Comparison of ENCODE assay signal across 20 mouse cellular contexts in genomic region chr13:54186394-54186793, GRCm38 (mm10). TPM values are rescaled to one million over a fixed set of nuclear protein-coding genes. Genes with fewer than 3 reads are reported as not detected.
DNase-seq lines count a peak whose midpoint lies in the region; ATAC-seq and TF ChIP-seq lines count a peak whose summit lies in the region.
"Had no signal": no experiment of that assay in that cellular context is flagged by ENCODE, and none has a peak within 500 bp of the region (broad histone marks: within the 10 kb centered on the region; RNA-seq: fewer than 3 reads in every experiment).

No protein-coding gene starts in this region.

- intact Hi-C loops in left cerebral cortex, postnatal 4 days (cut with DNase I): no loop called here

- peak; percentile 88 for DNase-seq in 416B (ENCODE audit: low read depth)
- no peak for DNase-seq in left cerebral cortex, adult 11 months (ENCODE audit: low spot score)
- no peak for DNase-seq in left cerebral cortex, postnatal 4 days
- no peak for DNase-seq in urinary bladder, postnatal 14 days (ENCODE audit: low spot score)
- no peak for DNase-seq in spleen, adult 12 weeks (ENCODE audit: low spot score)
- DNase-seq: adrenal gland, postnatal 10 days; cerebellum, adult 11-12 months; cerebellum, adult 9-10 months; cerebellum, postnatal 25 days; gastrocnemius, postnatal 10 days; heart, postnatal 36 days had no signal

- peak; percentile 55 to 73 for ATAC-seq in hematopoietic stem cell, adult 5-6 weeks (replicated peaks in 1 of 2; ENCODE audit: insufficient read depth in 1 of 2, low FRiP score in 2 of 2, low TSS enrichment in 1 of 2, low read depth in 1 of 2, poor library complexity in 2 of 2, severe bottlenecking in 2 of 2)
- peak; percentile 69 for ATAC-seq in megakaryocyte-erythroid progenitor cell, adult 5-6 weeks (replicated peaks; ENCODE audit: low FRiP score, low TSS enrichment, poor library complexity, severe bottlenecking)
- ATAC-seq: forebrain, embryonic 14.5 days; hindbrain, embryonic 16.5 days had no signal

- no peak for TF ChIP-seq CTCF in bone marrow, adult 2 months (IDR thresholded peaks at IDR 0.05; ENCODE audit: control insufficient read depth, insufficient read depth, low read length)

- peak overlapping the region; percentile 60; the same call in 1 of the 2 replicates for H3K27ac ChIP-seq in bone marrow, adult 2 months (ENCODE audit: control insufficient read depth, insufficient read depth, low read depth, low read length, poor library complexity)
- H3K27ac ChIP-seq: embryonic facial prominence, embryonic 10.5 days; forebrain, embryonic 10.5 days; heart, embryonic 13.5 days; hindbrain, embryonic 12.5 days had no signal

- WGBS in bone marrow, adult 2 months: 14% methylated on average over 5 of the region's 5 CpGs

- H3K4me1 ChIP-seq in bone marrow, adult 2 months (ENCODE audit: control insufficient read depth, insufficient read depth, low read length): peaks cover 10% of the 10 kb centered on the region
- H3K4me1 ChIP-seq: embryonic facial prominence, embryonic 10.5 days; forebrain, embryonic 10.5 days; heart, embryonic 13.5 days; hindbrain, embryonic 12.5 days had no signal

- TF ChIP-seq POLR2A in bone marrow, adult 2 months (IDR thresholded peaks at IDR 0.05; ENCODE audit: borderline replicate concordance, control insufficient read depth, low read depth, low read length): no peak

- H3K4me3 ChIP-seq in bone marrow, adult 2 months (replicated peaks; ENCODE audit: control insufficient read depth, low read depth, low read length): no peak overlapping the region
- H3K4me3 ChIP-seq: embryonic facial prominence, embryonic 10.5 days; forebrain, embryonic 10.5 days; heart, embryonic 13.5 days; hindbrain, embryonic 12.5 days had no signal

RNA-seq across cellular contexts. Expression of gene Hrh2, which starts 5.5 kb away (rescaled TPM):
- polyA plus RNA-seq in bone marrow, adult 2 months (2011; ENCODE audit: insufficient read depth, insufficient read length, low replicate concordance, missing spikeins): 1.3 and 4.4 TPM in 2 replicates
- total RNA-seq in hematopoietic stem cell, adult 5-6 weeks (2017): 5.7 and 5.9 TPM in 2 replicates
- total RNA-seq in megakaryocyte-erythroid progenitor cell, adult 5-6 weeks (2014; fragmentation: Nextera tagmentation): 3.6 and 4.6 TPM in 2 replicates
- total RNA-seq in megakaryocyte-erythroid progenitor cell, adult 5-6 weeks (2017): 1.6 and 2.2 TPM in 2 replicates
- 1 to 10 TPM; 3.9 to 4.1 TPM for total RNA-seq in left cerebral cortex, postnatal 4 days (2021)
- polyA plus RNA-seq: embryonic facial prominence, embryonic 10.5 days had no signal
